Mouse (Mus musculus) midbrain, embryonic 15.5 days (tissue): Measurements from ENCODE around the gene Rassf6. TPM values are rescaled to one million over a fixed set of nuclear protein-coding genes. Genes with fewer than 3 reads are reported as not detected.
"Not testable (repeated sequence)": the region's sequence is repeated elsewhere in the genome, so short reads cannot be mapped to it uniquely, and the experiment has no call there.

Source experiments
- ATAC-seq: fragments of 200-750 bp; cut with Nextera tagmentation; replicated peaks from 2 replicates; pipeline ENCODE4 v1.8.0; 2017; ENCODE audit warnings: moderate TSS enrichment
- H3K27ac ChIP-seq: fragments of 300-500 bp; sonication (generic); 2 replicates; pipeline ENCODE4 v1.5.1; 2015; ENCODE audit warnings: mild to moderate bottlenecking, inconsistent platforms
- H3K27me3 ChIP-seq: fragments of 300-500 bp; sonication (generic); replicated peaks from 2 replicates; pipeline ENCODE4 v1.6.1; 2015; ENCODE audit warnings: inconsistent platforms
- H3K36me3 ChIP-seq: fragments of 300-500 bp; sonication (generic); replicated peaks from 2 replicates; pipeline ENCODE4 v1.6.1; 2015; ENCODE audit warnings: inconsistent platforms
- H3K4me1 ChIP-seq: fragments of 300-500 bp; sonication (generic); 2 replicates; pipeline ENCODE4 v1.6.1; 2015; ENCODE audit warnings: inconsistent platforms
- H3K4me2 ChIP-seq: fragments of 300-500 bp; sonication (generic); 2 replicates; pipeline ENCODE4 v1.6.1; 2015; ENCODE audit warnings: inconsistent platforms, mild to moderate bottlenecking, moderate library complexity
- H3K4me3 ChIP-seq: fragments of 300-500 bp; sonication (generic); 2 replicates; pipeline ENCODE4 v1.5.1; 2015; ENCODE audit warnings: mild to moderate bottlenecking, inconsistent platforms
- H3K9ac ChIP-seq: fragments of 300-500 bp; sonication (generic); 2 replicates; pipeline ENCODE4 v1.6.1; 2015; ENCODE audit warnings: mild to moderate bottlenecking, inconsistent platforms
- H3K9me3 ChIP-seq: fragments of 300-500 bp; sonication (generic); 2 replicates; pipeline ENCODE4 v1.6.1; 2016; ENCODE audit warnings: inconsistent platforms
- WGBS: fragments of 180-500 bp; shearing (Covaris S2); methylation state at CpG from one replicate; pipeline ENCODE4 v1.1.7; 2015; ENCODE audit warnings: mixed read lengths; 5-methylcytosine and 5-hydroxymethylcytosine counted together
- polyA plus RNA-seq: library from polyadenylated mRNA; unstranded; fragments of >200 nt; fragmentation: Nextera tagmentation; extraction: Ambion mirVana; gene quantifications from 2 replicates; pipeline ENCODE4 v1.2.1, GENCODE M21; 2015

The Rassf6 gene
- polyA plus RNA-seq, 1 experiment from 2014 or later: 1.4 TPM

GRCm38 (mm10) chr5:90621316-90621715 is 19.1 kb downstream of the Rassf6 start:
- H3K4me3 ChIP-seq: no peak overlapping the region
- no peaks in the 10 kb centered on the region for H3K27me3 ChIP-seq
- WGBS: 92% methylated on average over 2 of the region's 2 CpGs
- no peak for ATAC-seq
- H3K4me1 ChIP-seq: peaks cover 3% of the 10 kb centered on the region; the same call in 1 of the 2 replicates
- H3K9ac ChIP-seq: no peak overlapping the region
- H3K4me2 ChIP-seq: no peak overlapping the region
- H3K9me3 ChIP-seq: no peaks in the 10 kb centered on the region
- H3K36me3 ChIP-seq: no peaks in the 10 kb centered on the region
- H3K27ac ChIP-seq: no peak overlapping the region

GRCm38 (mm10) chr5:90617859-90618258 is 22.6 kb downstream of the Rassf6 start:
- H3K9me3 ChIP-seq: no peaks in the 10 kb centered on the region
- H3K27ac ChIP-seq: no peak overlapping the region
- H3K36me3 ChIP-seq: no peaks in the 10 kb centered on the region
- H3K4me2 ChIP-seq: no peak overlapping the region
- H3K4me3 ChIP-seq: no peak overlapping the region
- H3K9ac ChIP-seq: no peak overlapping the region
- H3K4me1 ChIP-seq: peaks cover 3% of the 10 kb centered on the region; the same call in 1 of the 2 replicates
- H3K27me3 ChIP-seq: no peaks in the 10 kb centered on the region
- peak; percentile 42; the same call in 1 of the 2 replicates for ATAC-seq
- 93% methylated on average over 3 of the region's 3 CpGs for WGBS

- not testable (repeated sequence) for H3K9me3 ChIP-seq, H3K4me3 ChIP-seq, H3K4me1 ChIP-seq, H3K27ac ChIP-seq, H3K36me3 ChIP-seq, H3K4me2 ChIP-seq, H3K9ac ChIP-seq, H3K27me3 ChIP-seq, ATAC-seq
- 89% methylated on average over 1 of the region's 1 CpGs for WGBS
These were observed 27.7 kb downstream of the Rassf6 start for GRCm38 (mm10) chr5:90612751-90613150.

GRCm38 (mm10) chr5:90611996-90612611 is 28.4 kb downstream of the Rassf6 start:
- H3K9me3 ChIP-seq: no peaks in the 10 kb centered on the region
- H3K4me1 ChIP-seq: no peaks in the 10 kb centered on the region
- no peak overlapping the region for H3K9ac ChIP-seq
- ATAC-seq: no peak
- WGBS: 90% methylated on average over 6 of the region's 6 CpGs
- H3K4me2 ChIP-seq: no peak overlapping the region
- H3K27me3 ChIP-seq: no peaks in the 10 kb centered on the region
- no peak overlapping the region for H3K4me3 ChIP-seq
- H3K36me3 ChIP-seq: no peaks in the 10 kb centered on the region
- H3K27ac ChIP-seq: no peak overlapping the region

GRCm38 (mm10) chr5:90611388-90611787 is 29.1 kb downstream of the Rassf6 start:
- Histone ChIP-seq H3K4me2 (no peak overlapping the region), H3K9ac (no peak overlapping the region), H3K36me3 (no peaks in the 10 kb centered on the region), H3K27ac (no peak overlapping the region), H3K27me3 (no peaks in the 10 kb centered on the region), H3K4me3 (no peak overlapping the region), H3K4me1 (no peaks in the 10 kb centered on the region), H3K9me3 (no peaks in the 10 kb centered on the region)
- 92% methylated on average over 3 of the region's 3 CpGs for WGBS
- ATAC-seq: no peak

- no peak overlapping the region for H3K9ac ChIP-seq
- H3K27me3 ChIP-seq: no peaks in the 10 kb centered on the region
- no peak overlapping the region for H3K4me3 ChIP-seq
- H3K36me3 ChIP-seq: no peaks in the 10 kb centered on the region
- 79% methylated on average over 11 of the region's 11 CpGs for WGBS
- H3K4me1 ChIP-seq: no peaks in the 10 kb centered on the region
- no peak overlapping the region for H3K27ac ChIP-seq
- ATAC-seq: no peak
- no peak overlapping the region for H3K4me2 ChIP-seq
- H3K9me3 ChIP-seq: no peaks in the 10 kb centered on the region
These were observed 31.6 kb downstream of the Rassf6 start for GRCm38 (mm10) chr5:90608906-90609305.

GRCm38 (mm10) chr5:90603407-90603923 is 37.0 kb downstream of the Rassf6 start:
- no peaks in the 10 kb centered on the region for H3K36me3 ChIP-seq
- H3K27ac ChIP-seq: no peak overlapping the region
- no peak for ATAC-seq
- no peak overlapping the region for H3K4me3 ChIP-seq
- H3K9me3 ChIP-seq: no peaks in the 10 kb centered on the region
- H3K9ac ChIP-seq: no peak overlapping the region
- WGBS: 66% methylated on average over 13 of the region's 13 CpGs
- H3K4me2 ChIP-seq: no peak overlapping the region
- H3K4me1 ChIP-seq: no peaks in the 10 kb centered on the region
- no peaks in the 10 kb centered on the region for H3K27me3 ChIP-seq

- H3K27me3 ChIP-seq: no peaks in the 10 kb centered on the region
- WGBS: 22% methylated on average over 6 of the region's 6 CpGs
- no peak for ATAC-seq
These were observed 39.0 kb downstream of the Rassf6 start for GRCm38 (mm10) chr5:90601469-90601868.

GRCm38 (mm10) chr5:90596155-90596554 is 44.3 kb downstream of the Rassf6 start:
- ATAC-seq: no peak
- Histone ChIP-seq H3K4me1 (no peaks in the 10 kb centered on the region), H3K4me3 (no peak overlapping the region), H3K27ac (no peak overlapping the region), H3K9me3 (no peaks in the 10 kb centered on the region), H3K9ac (no peak overlapping the region), H3K36me3 (no peaks in the 10 kb centered on the region), H3K27me3 (no peaks in the 10 kb centered on the region), H3K4me2 (no peak overlapping the region)
- 87% methylated on average over 6 of the region's 6 CpGs for WGBS

More at GRCm38 (mm10) chr5:90601469-90601868, 39.0 kb downstream of the Rassf6 start:
- H3K4me2 ChIP-seq: no peak overlapping the region
- no peak overlapping the region for H3K4me3 ChIP-seq
- no peaks in the 10 kb centered on the region for H3K36me3 ChIP-seq
- no peaks in the 10 kb centered on the region for H3K9me3 ChIP-seq
- H3K27ac ChIP-seq: no peak overlapping the region
- H3K4me1 ChIP-seq: no peaks in the 10 kb centered on the region
- no peak overlapping the region for H3K9ac ChIP-seq

GRCm38 (mm10) chr5:90594945-90595344 is 45.5 kb downstream of the Rassf6 start:
- Histone ChIP-seq H3K9ac (no peak overlapping the region), H3K4me3 (no peak overlapping the region), H3K4me1 (no peaks in the 10 kb centered on the region), H3K27me3 (no peaks in the 10 kb centered on the region), H3K36me3 (no peaks in the 10 kb centered on the region), H3K4me2 (no peak overlapping the region), H3K9me3 (no peaks in the 10 kb centered on the region), H3K27ac (no peak overlapping the region)
- 84% methylated on average over 13 of the region's 13 CpGs for WGBS
- ATAC-seq: no peak

- Histone ChIP-seq H3K4me2 (no peak overlapping the region), H3K9ac (no peak overlapping the region), H3K27ac (no peak overlapping the region), H3K36me3 (no peaks in the 10 kb centered on the region), H3K27me3 (no peaks in the 10 kb centered on the region), H3K4me1 (no peaks in the 10 kb centered on the region), H3K4me3 (no peak overlapping the region), H3K9me3 (no peaks in the 10 kb centered on the region)
- 88% methylated on average over 6 of the region's 6 CpGs for whole genome bisulfite sequencing
- ATAC-seq: no peak
These were observed 48.5 kb downstream of the Rassf6 start for GRCm38 (mm10) chr5:90591936-90592335.

- Histone ChIP-seq H3K9ac (no peak overlapping the region), H3K27ac (no peak overlapping the region), H3K4me1 (no peaks in the 10 kb centered on the region), H3K4me3 (no peak overlapping the region), H3K9me3 (no peaks in the 10 kb centered on the region), H3K36me3 (no peaks in the 10 kb centered on the region), H3K27me3 (no peaks in the 10 kb centered on the region), H3K4me2 (no peak overlapping the region)
- ATAC-seq: no peak
- 85% methylated on average over 10 of the region's 10 CpGs for WGBS
These were observed 49.8 kb downstream of the Rassf6 start for GRCm38 (mm10) chr5:90590676-90591075.
